Mouse (Mus musculus): ENCODE measurements around the gene Nisch. TPM values are rescaled to one million over a fixed set of nuclear protein-coding genes. Genes with fewer than 3 reads are reported as not detected.

The Nisch gene
- total RNA-seq, 2 experiments from 2014 or later, result 458 to 488 TPM

DNA sequence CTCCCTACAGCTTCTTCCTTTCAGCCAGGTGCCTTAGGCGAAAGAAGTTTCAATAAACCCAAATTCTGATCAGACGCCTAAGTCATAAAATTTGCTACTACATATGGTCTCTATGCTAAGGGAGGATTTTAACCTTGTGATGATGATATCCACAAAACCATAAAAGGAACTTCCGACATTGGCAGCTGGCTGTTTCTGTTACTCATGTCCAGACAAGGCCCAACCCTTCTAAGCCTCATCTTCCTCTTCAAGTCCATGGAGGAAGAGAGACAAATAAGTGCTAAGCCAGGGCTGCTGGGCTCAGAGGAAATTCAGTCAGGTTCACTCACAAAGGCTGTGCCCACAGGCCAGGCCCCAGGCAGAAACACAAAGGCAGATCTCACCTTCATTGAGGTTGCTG is 27.4 kb downstream of the Nisch start:
- DNase-seq, result no peak

GRCm38 (mm10) chr14:31188771-31189181 is 28.0 kb downstream of the Nisch start:
- DNase-seq, result no peak

DNA sequence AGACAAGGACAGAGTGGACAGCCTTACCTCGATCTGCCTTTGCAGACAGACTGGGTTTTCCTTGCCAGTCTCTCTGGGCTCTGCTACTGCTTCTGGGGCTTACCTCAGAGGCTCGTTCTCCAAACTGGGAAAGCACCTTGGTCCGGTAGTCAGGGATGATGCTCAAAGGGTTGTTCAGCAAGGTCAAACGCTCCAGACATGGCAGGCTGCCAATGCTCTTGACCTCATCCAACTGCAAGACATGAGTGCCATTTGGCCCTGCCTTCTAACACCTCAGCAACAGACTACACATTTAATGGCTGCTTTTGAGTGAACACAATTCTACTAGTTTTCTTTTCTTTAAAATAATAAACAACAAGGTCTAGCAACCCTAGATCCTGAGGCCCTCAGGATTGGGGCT is 30.1 kb downstream of the Nisch start:
- DNase-seq, result no peak

- DNase-seq, result no peak
Measured at GRCm38 (mm10) chr14:31184195-31184594, 32.6 kb downstream of the Nisch start.

- DNase-seq, result no peak
Measured at GRCm38 (mm10) chr14:31183541-31183940, 33.2 kb downstream of the Nisch start.

GRCm38 (mm10) chr14:31182786-31183290 is 33.9 kb downstream of the Nisch start:
- no peak for DNase-seq

DNA sequence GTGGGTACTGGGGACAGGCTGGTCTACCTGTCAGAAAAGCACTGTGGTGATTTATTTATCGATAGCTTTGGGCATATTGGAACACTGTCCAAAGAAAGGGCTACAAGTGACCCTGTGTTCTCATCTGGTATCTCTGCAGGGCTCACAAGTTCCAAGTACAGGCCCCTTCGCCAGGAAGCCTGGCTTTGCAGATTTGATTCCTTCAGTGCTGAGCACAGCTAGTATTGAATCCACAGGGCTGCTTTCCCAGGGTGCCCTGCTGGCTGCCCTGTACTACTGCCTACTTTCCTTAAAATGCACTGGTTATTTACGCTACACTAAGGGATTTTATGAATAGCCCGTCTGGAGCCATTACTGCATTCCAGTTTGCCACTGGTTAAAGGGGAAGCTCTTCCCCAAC is 35.2 kb downstream of the Nisch start:
- DNase-seq, result no peak

DNA sequence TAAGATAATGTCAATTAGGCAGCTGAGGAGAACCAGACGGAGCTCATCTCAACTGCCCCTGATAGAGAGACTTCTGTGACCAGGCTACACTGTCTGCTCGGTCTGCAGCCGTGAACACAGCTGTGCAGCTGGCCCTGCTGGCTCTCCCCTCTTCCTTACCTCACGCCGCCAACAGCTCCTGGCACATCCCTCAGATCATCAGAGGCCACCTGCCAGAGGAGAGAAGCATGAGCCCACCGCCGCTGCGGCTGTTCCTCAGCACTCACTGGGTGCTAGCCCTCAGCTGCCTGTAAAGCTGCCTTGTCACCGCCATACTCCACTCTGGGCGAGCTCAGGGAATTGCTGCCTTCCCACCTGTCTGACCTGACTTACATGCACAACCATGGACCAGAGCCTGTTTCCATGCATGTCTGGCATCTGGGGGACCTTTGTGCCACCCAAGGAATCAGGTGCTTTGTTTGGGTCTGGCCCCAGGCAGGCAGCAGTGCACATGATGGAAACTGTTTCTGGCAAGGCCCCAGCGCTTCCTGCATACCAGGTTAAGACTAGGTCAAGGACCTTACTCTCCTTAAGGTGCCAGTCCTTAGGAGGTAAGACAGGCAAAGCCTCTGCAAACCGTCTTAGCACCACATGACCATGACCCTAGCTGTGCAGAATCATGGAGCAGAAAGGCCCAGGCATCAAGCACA is 36.9 kb downstream of the Nisch start:
- DNase-seq, result no peak

- no peak for DNase-seq
Measured at GRCm38 (mm10) chr14:31177715-31178114, 39.0 kb downstream of the Nisch start.

- no peak for DNase-seq
Measured at GRCm38 (mm10) chr14:31177287-31177686, 39.5 kb downstream of the Nisch start.

GRCm38 (mm10) chr14:31173537-31173936 is 43.2 kb downstream of the Nisch start:
- no peak for DNase-seq

GRCm38 (mm10) chr14:31172781-31173455 is 43.8 kb downstream of the Nisch start:
- DNase-seq, result no peak

DNA sequence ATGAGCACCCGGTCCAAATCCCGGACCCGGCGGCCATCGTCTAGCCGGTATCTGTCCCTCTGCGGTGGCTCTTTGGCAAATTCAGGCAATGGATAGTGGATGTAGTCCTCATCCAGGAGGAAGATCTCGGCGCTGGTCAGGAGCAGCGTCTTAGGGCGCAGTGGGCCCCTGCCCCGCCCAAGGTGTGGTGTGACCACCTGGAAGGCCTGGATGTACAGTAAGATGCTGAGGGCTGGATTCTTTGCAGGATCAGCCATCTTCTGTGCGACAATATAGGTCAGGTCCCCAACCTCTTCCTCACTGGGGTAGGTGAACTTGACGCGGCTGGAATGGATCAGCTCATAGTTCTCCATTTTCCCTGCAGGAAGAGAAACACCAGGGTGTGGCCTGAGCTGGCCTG is 44.9 kb downstream of the Nisch start:
- DNase-seq, result no peak

DNA sequence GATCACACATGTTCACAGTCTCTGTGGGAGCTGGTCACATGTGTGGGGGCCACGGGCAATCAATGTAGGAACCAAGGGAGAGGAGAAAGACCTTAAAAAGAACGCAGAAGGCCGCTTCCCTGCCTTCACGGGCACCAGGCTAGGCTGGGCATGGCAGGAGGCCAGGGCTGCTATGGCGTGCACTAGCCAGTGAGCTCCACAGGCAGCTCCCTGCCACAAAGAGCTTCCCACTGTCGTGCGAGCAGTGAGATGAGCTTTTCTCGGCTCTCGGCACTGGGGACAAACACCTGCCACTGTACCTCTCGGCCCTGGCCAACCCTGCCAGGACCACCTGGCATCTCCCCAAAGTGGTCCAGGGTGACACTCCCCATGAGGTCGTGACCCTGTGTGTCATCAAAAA is 45.4 kb downstream of the Nisch start:
- DNase-seq, result no peak

DNA sequence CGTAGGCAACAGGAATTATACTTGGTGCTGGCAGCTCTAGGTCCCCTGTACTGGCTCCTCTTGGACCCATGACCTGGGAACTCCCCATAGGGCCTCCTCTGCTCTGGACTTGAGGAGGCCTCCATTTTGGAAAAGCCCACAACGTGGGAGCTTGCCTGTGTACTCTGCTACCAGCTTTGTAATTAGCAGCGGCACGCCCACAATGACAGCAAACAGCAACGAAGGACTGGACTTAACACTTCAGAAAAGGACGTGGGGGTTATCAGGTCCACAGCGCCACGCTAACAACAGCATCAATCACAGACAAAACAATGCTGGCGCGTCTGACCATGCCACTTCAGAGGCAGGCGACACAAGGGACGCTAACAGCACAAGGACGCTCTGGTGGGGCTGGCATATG is 45.8 kb downstream of the Nisch start:
- no peak for DNase-seq

GRCm38 (mm10) chr14:31169508-31169907 is 47.2 kb downstream of the Nisch start:
- no peak for DNase-seq

DNA sequence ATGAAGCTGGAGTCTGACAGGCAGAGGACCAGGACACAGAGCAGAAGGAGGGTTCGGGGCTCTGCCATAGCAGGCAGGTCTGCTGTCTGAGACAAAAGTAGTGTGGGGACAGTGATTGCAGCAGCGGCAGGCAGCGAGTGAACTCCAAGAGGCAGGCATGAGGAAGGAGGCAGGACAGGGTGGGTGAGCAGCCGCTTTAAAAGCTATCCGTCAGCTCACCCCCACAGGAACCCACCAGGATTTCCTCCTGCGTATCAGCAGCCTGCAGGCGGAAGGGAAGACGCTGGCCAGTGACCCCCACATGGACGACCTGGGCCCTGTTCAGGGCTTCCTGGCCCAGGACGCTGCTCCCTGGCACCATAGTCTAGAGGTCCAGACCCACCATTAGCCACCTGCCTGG is 48.3 kb downstream of the Nisch start, which contains the start of gene Stab1:
TSS of gene Stab1 (minus strand) at position 217 of the 400 bp plus-strand sequence.
- no peak for DNase-seq

- DNase-seq, result no peak
Measured at GRCm38 (mm10) chr14:31166827-31167226, 49.9 kb downstream of the Nisch start.

- no peak for DNase-seq
Measured at GRCm38 (mm10) chr14:31165991-31166630, 50.6 kb downstream of the Nisch start.

- DNase-seq, result no peak
Measured at GRCm38 (mm10) chr14:31165458-31165857, 51.3 kb downstream of the Nisch start.

GRCm38 (mm10) chr14:31165010-31165409 is 51.7 kb downstream of the Nisch start:
- DNase-seq, result no peak

DNA sequence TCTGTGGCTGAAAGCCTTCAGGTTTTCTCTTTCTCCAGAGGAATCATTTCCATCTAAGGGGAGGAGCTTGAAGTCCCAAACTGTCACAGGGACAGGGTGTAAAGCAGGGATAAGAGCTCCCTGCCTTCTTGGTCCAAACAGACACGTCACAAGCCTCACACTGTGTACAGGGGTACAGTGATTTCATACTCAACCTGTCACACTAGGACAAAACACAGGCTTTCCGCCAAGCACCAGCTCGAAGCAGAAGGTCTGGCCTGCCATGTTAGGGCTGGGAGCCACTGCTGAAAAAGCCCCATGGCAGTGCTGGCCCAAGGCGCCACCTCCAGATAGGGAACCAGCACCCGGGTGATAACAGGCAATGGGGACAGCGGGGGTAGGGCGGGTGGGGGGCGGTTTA is 52.7 kb downstream of the Nisch start:
- no peak for DNase-seq

DNA sequence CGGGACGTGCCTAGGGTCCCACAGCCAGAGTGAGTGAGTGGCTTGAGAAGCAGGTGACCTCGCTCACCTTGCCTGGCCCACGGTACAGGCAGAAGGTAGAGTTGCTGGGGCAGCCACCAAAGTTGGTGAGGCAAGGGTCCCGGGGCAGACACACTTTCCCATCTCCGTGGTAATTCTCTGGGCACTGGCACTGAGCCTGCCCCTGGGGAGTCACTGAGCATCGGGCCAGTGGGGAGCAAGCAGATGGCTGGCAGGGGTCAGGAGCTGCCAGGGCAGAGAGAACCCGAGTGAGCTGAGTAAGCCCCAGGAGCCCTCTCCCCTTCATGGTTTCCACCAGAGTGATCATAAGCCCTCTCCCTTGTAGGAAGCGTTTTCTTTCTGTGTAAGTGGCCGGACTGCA is 55.1 kb downstream of the Nisch start:
- no peak for DNase-seq

GRCm38 (mm10) chr14:31161191-31161590 is 55.6 kb downstream of the Nisch start:
- DNase-seq, result no peak
